Comparison of ENCODE assay signal across 15 mouse cellular contexts in genomic region chr9:57625674-57626500, GRCm38 (mm10). TPM values are rescaled to one million over a fixed set of nuclear protein-coding genes. Genes with fewer than 3 reads are reported as not detected.
DNase-seq lines count a peak whose midpoint lies in the region; ATAC-seq and TF ChIP-seq lines count a peak whose summit lies in the region.
"Had no signal": no experiment of that assay in that cellular context is flagged by ENCODE, and none has a peak within 500 bp of the region (broad histone marks: within the 10 kb centered on the region; RNA-seq: fewer than 3 reads in every experiment).

No protein-coding gene starts in this region.

- no peak for ATAC-seq in hindbrain, embryonic 13.5 days (ENCODE audit: low FRiP score)
- ATAC-seq in hindbrain, embryonic 16.5 days = no peak
- ATAC-seq: activated CD4-positive, CD25-positive, alpha-beta regulatory T cell, adult 4 months; inflammation-experienced regulatory T-cells, adult 6 months had no signal

- H3K27ac ChIP-seq in hindbrain, embryonic 13.5 days = 0 out of 2 replicates have a peak overlapping the region, but pooled peaks have one; percentile 18
- H3K27ac ChIP-seq in hindbrain, embryonic 16.5 days (ENCODE audit: low read depth, low read length) = no peak overlapping the region
- H3K27ac ChIP-seq: heart, adult 2 months; liver, embryonic 14.5 days had no signal

- no peaks in the 10 kb centered on the region for H3K27me3 ChIP-seq in hindbrain, embryonic 13.5 days
- H3K27me3 ChIP-seq in hindbrain, embryonic 16.5 days (replicated peaks; ENCODE audit: control insufficient read depth, insufficient read depth, low read length) = no peaks in the 10 kb centered on the region
- no peaks in the 10 kb centered on the region for H3K27me3 ChIP-seq in C2C12 (ENCODE audit: control insufficient read depth, insufficient read depth, insufficient read length)

- H3ac ChIP-seq in C2C12 (ENCODE audit: control insufficient read depth, insufficient read length, low read depth) = peak overlapping the region; percentile 12

- no peaks in the 10 kb centered on the region for H3K9me3 ChIP-seq in hindbrain, embryonic 13.5 days
- H3K9me3 ChIP-seq in hindbrain, embryonic 16.5 days (ENCODE audit: control insufficient read depth, low read length) = no peaks in the 10 kb centered on the region

- H3K4me3 ChIP-seq in hindbrain, embryonic 13.5 days = no peak overlapping the region
- no peak overlapping the region for H3K4me3 ChIP-seq in hindbrain, embryonic 16.5 days (ENCODE audit: low read length)
- H3K4me3 ChIP-seq in C2C12 (ENCODE audit: insufficient read depth, poor library complexity, severe bottlenecking) = no peak overlapping the region
- H3K4me3 ChIP-seq: heart, adult 2 months had no signal

- WGBS in hindbrain, embryonic 13.5 days = 71% methylated on average over 15 of the region's 15 CpGs
- WGBS in hindbrain, embryonic 16.5 days = 62% methylated on average over 15 of the region's 15 CpGs

- peaks cover 68% of the 10 kb centered on the region for H3K36me3 ChIP-seq in hindbrain, embryonic 13.5 days
- H3K36me3 ChIP-seq in hindbrain, embryonic 16.5 days (ENCODE audit: control insufficient read depth, insufficient read depth, low read length) = peaks cover 44% of the 10 kb centered on the region
- peaks cover 67% of the 10 kb centered on the region for H3K36me3 ChIP-seq in C2C12 (ENCODE audit: control insufficient read depth, insufficient read depth)

- no peak overlapping the region for H3K4me2 ChIP-seq in hindbrain, embryonic 13.5 days
- H3K4me2 ChIP-seq in hindbrain, embryonic 16.5 days (ENCODE audit: low read length) = no peak overlapping the region

- DNase-seq in 3134 (ENCODE audit: extremely low read depth, insufficient read length, low spot score) (peak; percentile 88), adipocyte (ENCODE audit: low spot score) (peak; percentile 47)
- DNase-seq in kidney, adult 18-20 months = no peak
- no peak for DNase-seq in urinary bladder, postnatal 25 days (ENCODE audit: low spot score)
- DNase-seq: heart, adult 2 months; heart, postnatal 10 days; kidney, postnatal 25 days; lung, postnatal 14 days; right cerebral cortex, postnatal 14 days had no signal

- H3K4me1 ChIP-seq in hindbrain, embryonic 13.5 days (replicated peaks) = peaks cover 8% of the 10 kb centered on the region; the same call in 1 of the 2 replicates
- H3K4me1 ChIP-seq in hindbrain, embryonic 16.5 days (ENCODE audit: control insufficient read depth, insufficient read depth, low read depth, low read length) = no peaks in the 10 kb centered on the region

- no peaks in the 10 kb centered on the region for H3K79me2 ChIP-seq in C2C12 (ENCODE audit: control insufficient read depth, insufficient read depth)

- no peak for TF ChIP-seq CTCF in C2C12 (IDR thresholded peaks at IDR 0.05; ENCODE audit: control insufficient read depth, insufficient read depth, insufficient read length)

- 0 out of 2 replicates have a peak overlapping the region, but pooled peaks have one; percentile 39 for H3K9ac ChIP-seq in hindbrain, embryonic 13.5 days
- H3K9ac ChIP-seq in hindbrain, embryonic 16.5 days (ENCODE audit: low read depth, low read length) = no peak overlapping the region; the same call in 1 of the 2 replicates
- H3K9ac ChIP-seq: liver, embryonic 14.5 days had no signal

- H3K79me3 ChIP-seq in C2C12 (ENCODE audit: low read depth) = peaks cover 5% of the 10 kb centered on the region

TF ChIP-seq in C2C12, 6 proteins besides CTCF, POLR2A, EP300 and RAD21:
- TF ChIP-seq CEBPB (IDR thresholded peaks at IDR 0.05; ENCODE audit: low read depth) (no peak), USF1 (IDR thresholded peaks at IDR 0.05; ENCODE audit: low read depth) (peak; percentile 24), MAX (IDR thresholded peaks at IDR 0.05) (peak; percentile 85), MYOG (IDR thresholded peaks at IDR 0.05; ENCODE audit: control insufficient read depth, extremely low read depth, insufficient read length) (no peak), MYOD1 (IDR thresholded peaks at IDR 0.05; ENCODE audit: control insufficient read depth, insufficient read length, low read depth) (peak; percentile 57), FOSL1 (IDR thresholded peaks at IDR 0.05; ENCODE audit: insufficient read depth, low read length, poor library complexity, severe bottlenecking) (no peak)

RNA-seq across cellular contexts. Expression of gene Lman1l, which starts 5.3 kb away (rescaled TPM):
- polyA plus RNA-seq in hindbrain, embryonic 13.5 days (2015; fragmentation: Nextera tagmentation; extraction: Ambion mirVana) = not detected in 2 replicates
- not detected in 2 replicates for polyA plus RNA-seq in hindbrain, embryonic 16.5 days (2015; fragmentation: Nextera tagmentation; extraction: Ambion mirVana)
- polyA plus RNA-seq in C2C12 (2012; fragmentation: generic; extraction: Trizol) = 0.68 TPM
- polyA plus RNA-seq: activated CD4-positive, CD25-positive, alpha-beta regulatory T cell, adult 4 months; liver, embryonic 14.5 days had no signal

RNA-seq across cellular contexts. Expression of gene Cplx3, which starts 19.8 kb away (rescaled TPM):
- polyA plus RNA-seq in hindbrain, embryonic 13.5 days (2015; fragmentation: Nextera tagmentation; extraction: Ambion mirVana) = 0.21 and 0.48 TPM in 2 replicates
- polyA plus RNA-seq in hindbrain, embryonic 16.5 days (2015; fragmentation: Nextera tagmentation; extraction: Ambion mirVana) = 0.18 and 0.49 TPM in 2 replicates
- polyA plus RNA-seq in C2C12 (2012; fragmentation: generic; extraction: Trizol) = 0.06 TPM
- polyA plus RNA-seq: activated CD4-positive, CD25-positive, alpha-beta regulatory T cell, adult 4 months; heart, adult 2 months; inflammation-experienced regulatory T-cells, adult 6 months; liver, embryonic 14.5 days had no signal

RNA-seq across cellular contexts. Expression of gene Csk, which starts 27.5 kb away (rescaled TPM):
- polyA plus RNA-seq in hindbrain, embryonic 13.5 days (2015; fragmentation: Nextera tagmentation; extraction: Ambion mirVana) = 43.6 and 45.0 TPM in 2 replicates
- polyA plus RNA-seq in hindbrain, embryonic 16.5 days (2015; fragmentation: Nextera tagmentation; extraction: Ambion mirVana) = 49.0 and 58.4 TPM in 2 replicates
- polyA plus RNA-seq in C2C12 (2012; fragmentation: generic; extraction: Trizol) = 66.2 TPM

RNA-seq across cellular contexts. Expression of gene Ulk3, which starts 36.6 kb away (rescaled TPM):
- 28.6 and 30.5 TPM in 2 replicates for polyA plus RNA-seq in hindbrain, embryonic 13.5 days (2015; fragmentation: Nextera tagmentation; extraction: Ambion mirVana)
- polyA plus RNA-seq in hindbrain, embryonic 16.5 days (2015; fragmentation: Nextera tagmentation; extraction: Ambion mirVana) = 32.0 and 33.9 TPM in 2 replicates
- 5.4 TPM for polyA plus RNA-seq in C2C12 (2012; fragmentation: generic; extraction: Trizol)

RNA-seq across cellular contexts. Expression of gene Cyp1a2, which starts 57.6 kb away (rescaled TPM):
- not detected in 2 replicates for polyA plus RNA-seq in hindbrain, embryonic 13.5 days (2015; fragmentation: Nextera tagmentation; extraction: Ambion mirVana)
- not detected in 2 replicates for polyA plus RNA-seq in hindbrain, embryonic 16.5 days (2015; fragmentation: Nextera tagmentation; extraction: Ambion mirVana)
- polyA plus RNA-seq in C2C12 (2012; fragmentation: generic; extraction: Trizol) = not detected
- polyA plus RNA-seq: activated CD4-positive, CD25-positive, alpha-beta regulatory T cell, adult 4 months; heart, adult 2 months; inflammation-experienced regulatory T-cells, adult 6 months had no signal

Comparison
In these comparisons a context has a peak if more than half of its experiments do, and no peak if none do; other contexts are left out.
1. DNase-seq: peak in 3134 (single experiment) and adipocyte (single experiment); none in kidney, adult 18-20 months (single experiment) and urinary bladder, postnatal 25 days (single experiment).